ENCODE assay signal across 8 mouse cellular contexts in genomic region chr10:37138311-37138731, GRCm38 (mm10). TPM values are rescaled to one million over a fixed set of nuclear protein-coding genes. Genes with fewer than 3 reads are reported as not detected.
A peak's percentile ranks its signal among the peaks of the same experiment; 100 is the strongest.
DNase-seq lines count a peak whose midpoint lies in the region; ATAC-seq and TF ChIP-seq lines count a peak whose summit lies in the region.

No protein-coding gene starts in this region.

- in situ Hi-C loops in CH12.LX (cut with MboI; ENCODE audit: low pct_ligation_motif_present, low pct_unique_long_range_greater_than_20kb, low sequenced_read_pairs), result loop anchor here (5.0 to 10.0 kb wide), 2 partner anchors 96 to 199 kb away; no protein-coding TSS in a partner anchor

- H3K4me1 ChIP-seq in CH12.LX (ENCODE audit: control insufficient read depth in 1 of 2, insufficient read depth in 2 of 2), result peaks cover 3 to 12% of the 10 kb centered on the region in 2 experiments; a peak in 3 of 4 replicates
- peaks cover 24% of the 10 kb centered on the region for H3K4me1 ChIP-seq in forebrain, embryonic 10.5 days
- H3K4me1 ChIP-seq in hindbrain, embryonic 10.5 days (replicated peaks), result peaks cover 16% of the 10 kb centered on the region
- H3K4me1 ChIP-seq in small intestine, adult 2 months (ENCODE audit: control insufficient read depth, insufficient read depth, insufficient read length, low read length), result peaks cover 3% of the 10 kb centered on the region; the same call in 1 of the 2 replicates

- under 1% methylated on average over 26 of the region's 26 CpGs for WGBS in forebrain, embryonic 10.5 days
- under 1% methylated on average over 26 of the region's 26 CpGs for WGBS in hindbrain, embryonic 10.5 days
- 1% methylated on average over 26 of the region's 26 CpGs for WGBS in small intestine, adult 2 months

- H3K9ac ChIP-seq in CH12.LX (ENCODE audit: insufficient read depth, low read depth), result peak overlapping the region; percentile 83

- H3K36me3 ChIP-seq in CH12.LX (replicated peaks in 1 of 2; ENCODE audit: control insufficient read depth in 1 of 2, insufficient read depth in 1 of 2, low read length in 1 of 2), result peaks cover 0 to 13% of the 10 kb centered on the region in 2 experiments
- peaks cover 36% of the 10 kb centered on the region for H3K36me3 ChIP-seq in forebrain, embryonic 10.5 days (replicated peaks)
- H3K36me3 ChIP-seq in hindbrain, embryonic 10.5 days, result peaks cover 36% of the 10 kb centered on the region
- 0 out of 2 replicates have a peak, but pooled peaks cover 2% of the 10 kb centered on the region for H3K36me3 ChIP-seq in small intestine, adult 2 months (ENCODE audit: control insufficient read depth, insufficient read depth, low read length)

- no peak for TF ChIP-seq RAD21 in CH12.LX (IDR thresholded peaks at IDR 0.05; ENCODE audit: low read depth, low read length)

- TF ChIP-seq EP300 in CH12.LX (IDR thresholded peaks at IDR 0.05; ENCODE audit: low read length), result no peak

- H3K79me2 ChIP-seq in CH12.LX (replicated peaks; ENCODE audit: control insufficient read depth, extremely low read depth, insufficient read depth, poor library complexity, severe bottlenecking), result peaks cover 30% of the 10 kb centered on the region

- no peak for TF ChIP-seq CTCF in CH12.LX (conservative IDR thresholded peaks at IDR 0.05 in 1 of 2, IDR thresholded peaks at IDR 0.05 in 1 of 2; ENCODE audit: low read depth in 2 of 2, low read length in 2 of 2)
- no peak for TF ChIP-seq CTCF in small intestine, adult 2 months (IDR thresholded peaks at IDR 0.05; ENCODE audit: extremely low read depth, insufficient read length, insufficient replicate concordance, low read depth, low read length)

- dilution Hi-C loops in CH12.LX (cut with MboI; ENCODE audit: extremely low pct_ligation_motif_present, extremely low pct_unique_long_range_greater_than_20kb, low sequenced_read_pairs), result no loop called here

- no peaks in the 10 kb centered on the region for H3K9me3 ChIP-seq in CH12.LX (replicated peaks; ENCODE audit: low read length)
- H3K9me3 ChIP-seq in forebrain, embryonic 10.5 days, result no peaks in the 10 kb centered on the region
- no peaks in the 10 kb centered on the region for H3K9me3 ChIP-seq in hindbrain, embryonic 10.5 days

- peak overlapping the region; percentile 86; the same call in 1 of the 2 replicates for H3K27ac ChIP-seq in CH12.LX (ENCODE audit: insufficient read depth, low read depth)
- peak overlapping the region; percentile 99 for H3K27ac ChIP-seq in forebrain, embryonic 10.5 days
- peak overlapping the region; percentile 99 for H3K27ac ChIP-seq in hindbrain, embryonic 10.5 days
- peak overlapping the region; percentile 83 for H3K27ac ChIP-seq in small intestine, adult 2 months (ENCODE audit: insufficient read depth, low read depth, low read length)

- no peak for ATAC-seq in megakaryocyte progenitor cell, adult 5-6 weeks (replicated peaks; ENCODE audit: poor library complexity)

- TF ChIP-seq POLR2A in CH12.LX (IDR thresholded peaks at IDR 0.05; ENCODE audit: low read depth, low read length), result no peak
- TF ChIP-seq POLR2A in small intestine, adult 2 months (IDR thresholded peaks at IDR 0.05; ENCODE audit: low read depth, low read length), result no peak

- DNase-seq in CH12.LX (ENCODE audit: extremely low read depth), result no peak
- DNase-seq in adrenal gland, postnatal 10 days, result peak; percentile 54
- DNase-seq in forebrain, embryonic 10.5 days (ENCODE audit: extremely low spot score, low spot score), result peak; percentile 65
- peak; percentile 68 for DNase-seq in hindbrain, embryonic 10.5 days (ENCODE audit: low spot score)
- peak; percentile 32 to 41 for DNase-seq in layer of hippocampus, postnatal 25 days (ENCODE audit: extremely low spot score in 1 of 2, low spot score in 1 of 2)
- peak; percentile 34 for DNase-seq in lung, postnatal 10 days

- peak overlapping the region; percentile 81 to 99 (median 86) for H3K4me3 ChIP-seq in CH12.LX (replicated peaks in 1 of 3; ENCODE audit: low read depth in 2 of 3, low read length in 2 of 3, poor library complexity in 1 of 3)
- peak overlapping the region; percentile 86 for H3K4me3 ChIP-seq in forebrain, embryonic 10.5 days
- H3K4me3 ChIP-seq in hindbrain, embryonic 10.5 days, result peak overlapping the region; percentile 92
- H3K4me3 ChIP-seq in small intestine, adult 2 months (ENCODE audit: low read depth, low read length), result peak overlapping the region; percentile 89

- H3K27me3 ChIP-seq in CH12.LX (replicated peaks), result no peaks in the 10 kb centered on the region
- no peaks in the 10 kb centered on the region for H3K27me3 ChIP-seq in forebrain, embryonic 10.5 days (ENCODE audit: poor library complexity, severe bottlenecking)
- H3K27me3 ChIP-seq in hindbrain, embryonic 10.5 days (ENCODE audit: insufficient read depth, poor library complexity, severe bottlenecking), result no peaks in the 10 kb centered on the region
- no peaks in the 10 kb centered on the region for H3K27me3 ChIP-seq in small intestine, adult 2 months (ENCODE audit: control insufficient read depth, insufficient read depth, low read length)

- H3K4me2 ChIP-seq in CH12.LX (ENCODE audit: insufficient read depth, low read depth, poor library complexity, severe bottlenecking), result no peak overlapping the region

TF ChIP-seq in CH12.LX, 34 proteins besides CTCF, POLR2A, EP300 and RAD21:
- TF ChIP-seq ZNF384 (IDR thresholded peaks at IDR 0.05; ENCODE audit: low read depth, low read length) (no peak), CHD1 (IDR thresholded peaks at IDR 0.05; ENCODE audit: low read depth, low read length) (peak; percentile 86; the same call in 1 of the 2 replicates), MXI1 (IDR thresholded peaks at IDR 0.05; ENCODE audit: low read depth, low read length) (peak; percentile 19; the same call in 1 of the 2 replicates), UBTF (IDR thresholded peaks at IDR 0.05; ENCODE audit: low read depth, low read length) (peak; percentile 66; the same call in 1 of the 2 replicates), ZMIZ1 (IDR thresholded peaks at IDR 0.05; ENCODE audit: low read depth, low read length) (no peak), MAZ (IDR thresholded peaks at IDR 0.05; ENCODE audit: low read depth, low read length) (0 out of 2 replicates have a peak, but pooled peaks have one; percentile 53), CHD2 (IDR thresholded peaks at IDR 0.05; ENCODE audit: low read length) (peak; percentile 33; the same call in 1 of the 2 replicates), SIN3A (IDR thresholded peaks at IDR 0.05; ENCODE audit: low read length) (peak; percentile 38; the same call in 1 of the 2 replicates), ZC3H11A (IDR thresholded peaks at IDR 0.05; ENCODE audit: low read depth, low read length) (no peak)

RNA-seq across cellular contexts. Expression of gene Marcks, which starts 0.4 kb away (rescaled TPM):
- total RNA-seq in CH12.LX (2012; rRNA removed), result 15.3 and 16.9 TPM in 2 replicates
- total RNA-seq in CH12.LX (2014; rRNA removed), result 78.4 and 80.7 TPM in 2 replicates
- 57.3 and 74.2 TPM in 2 replicates for polyA plus RNA-seq in CH12.LX (2012; ENCODE audit: insufficient read length, low read depth)
- 100 to 1,000 TPM; 107 to 149 TPM for total RNA-seq in adrenal gland, postnatal 10 days (2021)
- 128 and 131 TPM in 2 replicates for polyA plus RNA-seq in forebrain, embryonic 10.5 days (2016; fragmentation: Nextera tagmentation; extraction: Ambion mirVana)
- 171 and 173 TPM in 2 replicates for polyA plus RNA-seq in hindbrain, embryonic 10.5 days (2016; fragmentation: Nextera tagmentation; extraction: Ambion mirVana)
- 100 to 1,000 TPM; 130 to 131 TPM for total RNA-seq in layer of hippocampus, postnatal 25 days (2021)
- polyA plus RNA-seq in small intestine, adult 2 months (2012; rRNA removed), result 9.4 and 22.7 TPM in 2 replicates
- total RNA-seq in megakaryocyte progenitor cell, adult 5-6 weeks (2015), result 6.9 and 7.6 TPM in 2 replicates
- 6.7 and 9.1 TPM in 2 replicates for total RNA-seq in megakaryocyte progenitor cell, adult 5-6 weeks (2017)
